Mouse (Mus musculus) stomach, embryonic 16.5 days (tissue): ENCODE data around the gene Olfr1394. TPM values are rescaled to one million over a fixed set of nuclear protein-coding genes. Genes with fewer than 3 reads are reported as not detected.

ENCODE experiments used
- ATAC-seq: fragments of 200-750 bp; cut with Nextera tagmentation; 2 replicates; pipeline ENCODE4 v1.8.0; 2017; ENCODE audit warnings: moderate number of reproducible peaks, moderate TSS enrichment; ENCODE audit not compliant: insufficient read depth, low FRiP score
- H3K27ac ChIP-seq: fragments of 300-500 bp; sonication (generic); 2 replicates; pipeline ENCODE4 v1.5.1; 2014; ENCODE audit warnings: low read length
- H3K27me3 ChIP-seq: fragments of 300-500 bp; sonication (generic); 2 replicates; pipeline ENCODE4 v1.6.1; 2014; ENCODE audit warnings: low read length, control low read depth, mixed read lengths; ENCODE audit not compliant: control insufficient read depth, insufficient read depth
- H3K36me3 ChIP-seq: fragments of 300-500 bp; sonication (generic); 2 replicates; pipeline ENCODE4 v1.6.1; 2014; ENCODE audit warnings: low read length; ENCODE audit not compliant: control insufficient read depth, insufficient read depth
- H3K4me1 ChIP-seq: fragments of 300-500 bp; sonication (generic); 2 replicates; pipeline ENCODE4 v1.6.1; 2014; ENCODE audit warnings: low read length, control low read depth, mixed read lengths; ENCODE audit not compliant: control insufficient read depth, insufficient read depth
- H3K4me2 ChIP-seq: fragments of 300-500 bp; sonication (generic); 2 replicates; pipeline ENCODE4 v1.6.1; 2014; ENCODE audit warnings: low read depth, low read length, mixed read lengths
- H3K4me3 ChIP-seq: fragments of 300-500 bp; sonication (generic); replicated peaks from 2 replicates; pipeline ENCODE4 v1.5.1; 2014; ENCODE audit warnings: mild to moderate bottlenecking, low read length
- H3K9ac ChIP-seq: fragments of 300-500 bp; sonication (generic); 2 replicates; pipeline ENCODE4 v1.6.1; 2014; ENCODE audit warnings: low read length
- H3K9me3 ChIP-seq: fragments of 300-500 bp; sonication (generic); replicated peaks from 2 replicates; pipeline ENCODE4 v1.6.1; 2016; ENCODE audit warnings: low read length, control low read depth; ENCODE audit not compliant: control insufficient read depth
- WGBS: fragments of 180-500 bp; shearing (Covaris S2); extraction: QIAGEN DNeasy Blood & Tissue Kit; methylation state at CpG from one replicate; pipeline ENCODE4 v1.1.7; 2014; 5-methylcytosine and 5-hydroxymethylcytosine counted together
- polyA plus RNA-seq: library from polyadenylated mRNA; unstranded; fragments of >200 nt; fragmentation: Nextera tagmentation; extraction: Ambion mirVana; gene quantifications from 2 replicates; pipeline ENCODE4 v1.2.1, GENCODE M21; 2015

Gene Olfr1394
- polyA plus RNA-seq, result not detected in 2 replicates

DNA sequence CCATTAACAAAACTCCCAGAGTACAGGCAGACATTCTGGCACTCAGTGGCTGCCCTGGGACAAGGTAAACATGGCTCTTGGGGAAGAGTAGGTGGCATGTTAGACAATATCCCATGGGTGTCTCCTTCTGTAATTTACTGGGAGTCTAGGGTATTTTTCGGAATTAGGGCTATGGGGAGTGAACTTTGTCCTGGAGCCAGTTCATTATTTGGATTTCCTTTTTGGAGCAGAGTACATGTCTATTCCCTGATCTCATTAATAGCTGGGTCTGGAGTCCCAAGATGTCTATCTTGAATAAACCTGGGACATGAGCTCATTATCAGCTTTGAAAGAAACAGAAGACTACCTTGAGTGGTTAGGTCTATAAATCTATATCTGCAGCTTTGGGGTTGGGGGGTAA is at the start of gene Olfr1394:
Gene Olfr1394, plus strand, starts transcription at position 301 of the 400 bp plus-strand sequence.
- 85% methylated on average over 1 of the region's 1 CpGs for WGBS
- ATAC-seq, result no peak
- Histone ChIP-seq H3K27ac (no peak within 1 kb of the TSS), H3K36me3 (no peaks in the 10 kb centered on the region), H3K4me3 (no peak within 1 kb of the TSS), H3K4me2 (no peak within 1 kb of the TSS), H3K27me3 (no peaks in the 10 kb centered on the region), H3K9ac (no peak within 1 kb of the TSS), H3K9me3 (no peaks in the 10 kb centered on the region), H3K4me1 (no peaks in the 10 kb centered on the region)

DNA sequence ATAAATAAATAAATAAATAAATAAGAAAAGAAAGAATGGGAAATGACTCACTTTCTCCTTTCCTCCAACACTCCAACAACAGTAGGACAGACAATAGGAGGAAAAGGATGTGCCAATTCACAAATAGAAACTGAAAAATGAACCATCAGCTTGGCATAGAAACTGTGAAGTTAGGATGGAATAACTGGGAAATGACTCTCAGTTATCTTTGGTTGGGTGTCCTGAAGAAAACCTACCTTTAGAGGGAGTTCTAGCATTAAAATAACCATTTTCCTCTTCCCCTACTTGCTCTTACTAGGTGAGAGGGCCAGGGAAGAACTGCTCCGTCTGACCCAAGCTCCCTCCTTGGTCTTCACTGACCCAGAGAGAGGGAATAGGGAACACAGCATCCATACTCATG is 48.4 kb upstream of the Olfr1394 start:
- Histone ChIP-seq H3K36me3 (no peaks in the 10 kb centered on the region), H3K27ac (no peak overlapping the region)
- ATAC-seq, result no peak

DNA sequence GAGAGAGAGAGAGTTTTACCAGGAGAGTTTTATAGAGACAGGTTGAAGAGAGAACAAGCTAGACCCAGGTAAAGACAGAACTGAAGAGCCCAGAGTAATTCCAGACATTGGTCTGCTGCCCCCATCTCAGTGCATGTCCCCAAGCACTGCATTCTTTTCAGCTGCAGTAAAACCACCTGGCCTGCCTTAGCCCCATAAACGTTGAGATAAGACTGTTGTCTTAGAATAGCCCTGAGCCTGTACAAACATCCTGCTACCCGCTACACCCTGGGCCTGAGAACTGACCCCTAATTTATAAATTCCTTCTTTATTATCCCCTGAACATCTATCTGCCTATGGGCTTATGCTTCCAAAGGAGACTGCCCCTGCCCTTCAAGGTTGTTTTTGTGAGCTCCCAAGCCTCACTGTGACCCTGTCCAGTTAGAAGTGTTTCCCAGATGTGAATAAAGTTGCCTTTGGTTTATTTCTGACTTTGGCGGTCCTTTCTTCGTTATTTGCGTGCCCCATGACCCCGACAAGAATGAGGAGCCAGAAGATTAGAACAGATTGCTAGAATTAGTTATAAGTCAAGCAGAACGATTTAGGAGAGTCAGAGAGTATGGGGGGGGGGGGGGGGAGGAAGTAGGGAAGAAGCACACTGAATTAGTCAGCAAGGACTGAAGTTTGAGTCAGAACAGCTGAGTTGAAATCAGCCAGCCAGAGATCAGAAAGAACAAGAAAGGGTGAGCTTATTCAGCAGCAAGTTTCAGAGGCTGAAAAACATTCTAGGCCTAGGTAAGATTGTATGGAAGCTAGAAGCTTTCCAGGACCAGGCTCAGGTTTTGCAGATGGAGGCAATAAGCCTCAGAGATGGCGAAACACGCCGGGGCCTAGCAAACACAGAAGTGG is 46.3 kb upstream of the Olfr1394 start:
- Histone ChIP-seq H3K9ac (no peak overlapping the region), H3K36me3 (no peaks in the 10 kb centered on the region), H3K9me3 (no peaks in the 10 kb centered on the region), H3K27ac (no peak overlapping the region), H3K4me1 (peaks cover 4% of the 10 kb centered on the region; the same call in 1 of the 2 replicates), H3K27me3 (no peaks in the 10 kb centered on the region), H3K4me3 (no peak overlapping the region), H3K4me2 (no peak overlapping the region)
- 43% methylated on average over 10 of the region's 10 CpGs for WGBS
- 0 out of 2 replicates have a peak, but pooled peaks have one; percentile 42 for ATAC-seq

More for the DNA sequence above, 48.4 kb upstream of the Olfr1394 start:
- Histone ChIP-seq H3K4me1 (no peaks in the 10 kb centered on the region), H3K9ac (no peak overlapping the region), H3K9me3 (no peaks in the 10 kb centered on the region), H3K27me3 (no peaks in the 10 kb centered on the region), H3K4me3 (no peak overlapping the region), H3K4me2 (no peak overlapping the region)
- WGBS, result 70% methylated on average over 1 of the region's 1 CpGs

DNA sequence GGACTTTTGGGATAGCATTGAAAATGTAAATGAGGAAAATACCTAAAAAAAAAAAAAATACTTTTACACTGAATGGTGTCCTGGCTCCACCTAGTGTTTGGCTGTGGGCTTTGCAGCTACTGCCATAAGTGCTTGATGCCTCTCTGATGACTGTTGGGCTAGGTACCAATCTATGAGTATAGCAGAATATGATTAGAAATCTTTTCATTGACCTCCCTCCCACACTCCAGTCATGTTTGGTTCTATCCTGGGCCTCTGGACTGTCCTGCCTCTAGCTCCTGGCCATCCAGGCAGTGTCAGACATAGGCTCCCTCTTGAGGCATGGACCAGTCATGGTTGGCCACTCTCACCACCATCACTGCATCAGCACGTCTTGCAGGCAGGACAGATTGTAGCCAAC is 45.3 kb upstream of the Olfr1394 start:
- WGBS, result 46% methylated on average over 1 of the region's 1 CpGs
- ATAC-seq, result no peak
- H3K4me3 ChIP-seq, result no peak overlapping the region

DNA sequence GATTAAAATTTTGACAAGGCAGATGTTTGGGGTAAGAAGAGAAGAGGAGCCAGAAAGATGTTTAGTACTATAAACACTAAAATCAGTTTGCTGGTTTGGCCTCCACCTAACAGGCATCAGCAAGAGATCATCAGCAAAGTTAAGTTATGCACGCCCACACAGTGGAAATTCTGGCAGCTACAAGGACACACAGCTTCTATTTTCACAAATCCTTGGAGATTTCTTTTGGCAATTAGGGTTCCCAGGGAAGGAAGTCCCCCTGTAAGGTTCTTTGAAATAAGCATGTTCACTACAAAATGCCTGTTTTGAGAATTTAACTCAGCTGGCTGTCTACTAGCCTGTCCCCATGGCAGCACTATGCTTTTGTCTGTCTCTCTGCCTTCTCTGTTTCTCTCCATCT is 43.2 kb upstream of the Olfr1394 start:
- ATAC-seq, result no peak
- Histone ChIP-seq H3K27ac (no peak overlapping the region), H3K4me1 (peaks cover 4% of the 10 kb centered on the region; the same call in 1 of the 2 replicates), H3K36me3 (no peaks in the 10 kb centered on the region), H3K9ac (no peak overlapping the region), H3K9me3 (no peaks in the 10 kb centered on the region), H3K4me2 (no peak overlapping the region), H3K27me3 (no peaks in the 10 kb centered on the region), H3K4me3 (no peak overlapping the region)
- 65% methylated on average over 1 of the region's 1 CpGs for WGBS

More for the DNA sequence above, 45.3 kb upstream of the Olfr1394 start:
- Histone ChIP-seq H3K9me3 (no peaks in the 10 kb centered on the region), H3K27me3 (no peaks in the 10 kb centered on the region), H3K27ac (no peak overlapping the region), H3K4me2 (no peak overlapping the region), H3K36me3 (no peaks in the 10 kb centered on the region), H3K4me1 (peaks cover 4% of the 10 kb centered on the region; the same call in 1 of the 2 replicates), H3K9ac (no peak overlapping the region)

GRCm38 (mm10) chr11:49112624-49113219 is 41.5 kb upstream of the Olfr1394 start:
- H3K4me2 ChIP-seq, result no peak overlapping the region
- 71% methylated on average over 6 of the region's 6 CpGs for WGBS
- H3K36me3 ChIP-seq, result no peaks in the 10 kb centered on the region

DNA sequence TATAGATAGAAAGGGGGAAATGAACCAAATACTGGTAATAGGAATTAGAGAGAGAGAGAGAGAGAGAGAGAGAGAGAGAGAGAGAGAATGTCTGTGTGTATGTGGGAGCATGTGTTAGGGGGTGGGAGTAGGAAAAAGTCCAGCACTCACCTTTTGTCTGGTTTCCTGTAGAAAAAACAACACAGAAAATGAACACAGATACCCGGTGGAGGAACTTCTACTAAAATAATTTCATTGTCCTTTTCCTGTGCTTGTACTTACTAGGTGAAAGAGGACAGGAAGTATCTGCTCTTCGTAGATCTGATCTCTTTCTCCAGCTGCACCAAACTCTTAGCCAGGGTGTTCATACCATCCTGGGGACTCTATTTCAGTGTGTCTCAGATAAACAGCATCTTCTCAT is 40.0 kb upstream of the Olfr1394 start:
- Histone ChIP-seq H3K27me3 (no peaks in the 10 kb centered on the region), H3K9me3 (no peaks in the 10 kb centered on the region), H3K4me2 (no peak overlapping the region), H3K27ac (no peak overlapping the region), H3K4me3 (no peak overlapping the region), H3K9ac (no peak overlapping the region), H3K36me3 (no peaks in the 10 kb centered on the region), H3K4me1 (peaks cover 4% of the 10 kb centered on the region; the same call in 1 of the 2 replicates)
- ATAC-seq, result no peak
- WGBS, result 50% methylated on average over 2 of the region's 2 CpGs

More at GRCm38 (mm10) chr11:49112624-49113219, 41.5 kb upstream of the Olfr1394 start:
- no peak overlapping the region for H3K4me3 ChIP-seq
- H3K9ac ChIP-seq, result no peak overlapping the region
- ATAC-seq, result no peak
- no peaks in the 10 kb centered on the region for H3K27me3 ChIP-seq
- no peaks in the 10 kb centered on the region for H3K9me3 ChIP-seq
- no peak overlapping the region for H3K27ac ChIP-seq
- H3K4me1 ChIP-seq, result peaks cover 4% of the 10 kb centered on the region; the same call in 1 of the 2 replicates

- no peak within 1 kb of the TSS for H3K4me3 ChIP-seq
- ATAC-seq, result no peak
- H3K36me3 ChIP-seq, result no peaks in the 10 kb centered on the region
- H3K4me2 ChIP-seq, result no peak within 1 kb of the TSS
- peaks cover 4% of the 10 kb centered on the region; the same call in 1 of the 2 replicates for H3K4me1 ChIP-seq
- 0 out of 2 replicates have a peak within 1 kb of the TSS, but pooled peaks have one; percentile 10 for H3K27ac ChIP-seq
- no peaks in the 10 kb centered on the region for H3K27me3 ChIP-seq
- H3K9ac ChIP-seq, result no peak within 1 kb of the TSS
- H3K9me3 ChIP-seq, result no peaks in the 10 kb centered on the region
Observed at GRCm38 (mm10) chr11:49114774-49115173, 39.4 kb upstream of the Olfr1394 start, which contains the start of gene Olfr1396. TSS of gene Olfr1396 (minus strand) at chr11:49114874.

DNA sequence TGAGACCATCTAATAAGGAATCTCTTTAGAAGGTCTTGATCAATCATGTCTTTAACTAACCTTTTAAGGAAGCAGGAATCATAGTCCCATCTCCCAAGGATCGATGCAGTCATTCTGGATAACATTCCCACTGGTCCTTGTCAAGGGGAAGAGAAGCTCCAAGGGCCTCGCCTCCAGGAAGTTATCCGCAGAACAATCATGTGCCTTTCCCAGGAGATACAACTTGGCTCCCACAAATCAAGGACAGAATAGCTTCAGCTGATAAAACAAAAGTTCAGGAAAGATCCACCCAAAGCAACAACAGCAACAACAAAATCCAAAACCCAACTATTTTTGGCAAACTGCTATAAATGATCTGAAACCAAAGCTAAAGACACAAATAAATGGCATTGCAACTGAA is 34.5 kb upstream of the Olfr1394 start:
- no peaks in the 10 kb centered on the region for H3K9me3 ChIP-seq
- no peak overlapping the region for H3K27ac ChIP-seq
- H3K4me2 ChIP-seq, result no peak overlapping the region
- no peaks in the 10 kb centered on the region for H3K4me1 ChIP-seq
- H3K36me3 ChIP-seq, result no peaks in the 10 kb centered on the region
- 75% methylated on average over 3 of the region's 3 CpGs for WGBS
- no peak for ATAC-seq
- no peak overlapping the region for H3K9ac ChIP-seq
- no peaks in the 10 kb centered on the region for H3K27me3 ChIP-seq
- H3K4me3 ChIP-seq, result no peak overlapping the region
